Mouse (Mus musculus): ENCODE data around the gene Praf2. TPM values are rescaled to one million over a fixed set of nuclear protein-coding genes. Genes with fewer than 3 reads are reported as not detected.
"Not testable (repeated sequence)": the region's sequence is repeated elsewhere in the genome, so short reads cannot be mapped to it uniquely, and the experiment has no call there.

Praf2 gene
- polyA plus RNA-seq, 1 experiment from 2014 or later, result 132 TPM

DNA sequence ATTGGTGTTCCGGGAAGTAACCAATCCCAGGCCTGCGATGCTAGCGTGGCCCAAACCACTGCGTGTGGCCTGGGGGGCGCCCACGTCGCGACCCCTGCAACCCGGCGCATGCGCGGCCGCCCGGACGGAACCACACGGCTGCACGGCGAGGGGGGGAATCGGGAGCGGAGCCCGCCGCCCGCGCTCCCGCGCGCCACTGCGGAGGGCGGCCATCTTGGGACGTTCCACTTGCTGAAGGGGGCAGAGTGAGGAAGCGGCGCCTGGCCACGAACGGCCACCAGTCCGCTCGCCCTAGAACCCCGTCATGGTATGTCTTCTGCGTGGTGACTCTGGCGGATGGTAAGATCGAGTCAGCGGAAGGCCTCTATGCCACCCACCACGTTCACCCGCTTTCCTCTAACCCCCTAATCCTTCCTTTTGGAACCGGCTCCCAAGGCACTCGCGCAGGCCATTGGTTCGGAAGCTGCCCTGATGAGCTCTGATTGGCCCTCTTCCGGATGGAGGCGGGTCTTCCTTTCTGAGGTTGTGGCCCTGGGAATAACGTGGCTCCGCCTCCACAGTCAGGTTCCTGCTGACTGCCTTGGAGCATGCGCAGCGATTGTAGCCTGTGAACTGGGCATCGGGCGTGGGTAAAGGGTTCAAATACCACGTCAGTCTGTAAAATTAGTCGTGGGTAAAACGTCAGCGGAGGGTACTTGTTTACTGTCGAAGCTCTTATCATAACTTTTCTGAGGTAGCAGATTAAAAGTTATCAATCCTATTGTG, 13.9 kb upstream of the Praf2 start, which contains the start of gene Wdr45:
TSS of gene Wdr45 (plus strand) at position 199 of the 765 bp plus-strand sequence.
- Histone ChIP-seq H3K4me2 (peak within 1 kb of the TSS; percentile 54), H3K4me3 (replicated peaks) (peak within 1 kb of the TSS; percentile 34), H3K27ac (replicated peaks) (0 out of 2 replicates have a peak within 1 kb of the TSS, but pooled peaks have one; percentile 54)
- WGBS, result 16% methylated on average over 42 of the region's 60 CpGs
- not testable (repeated sequence) for H3K9me3 ChIP-seq (replicated peaks); H3K4me1 ChIP-seq; H3K27me3 ChIP-seq (replicated peaks); H3K9ac ChIP-seq (replicated peaks); H3K36me3 ChIP-seq
- ATAC-seq (ENCODE audit: low FRiP score), result peak; percentile 98

DNA sequence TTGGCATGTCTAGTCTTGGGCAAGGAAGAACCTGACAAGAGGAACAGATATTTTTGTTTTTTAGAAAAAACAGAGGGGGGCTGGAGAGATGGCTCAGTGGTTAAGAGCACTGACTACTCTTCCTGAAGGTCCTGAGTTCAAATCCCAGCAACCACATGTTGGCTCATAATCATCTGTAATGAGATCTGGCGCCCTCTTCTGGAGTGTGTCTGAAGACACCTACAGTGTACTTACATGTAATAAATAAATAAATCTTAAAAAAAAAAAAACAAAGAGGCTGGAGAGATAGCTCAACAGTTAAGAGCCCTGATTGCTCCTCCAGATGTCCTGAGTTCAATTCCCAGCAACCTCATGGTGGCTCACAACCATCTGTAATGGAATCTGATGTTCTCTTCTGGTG, 12.2 kb upstream of the Praf2 start:
- H3K9ac ChIP-seq (replicated peaks); ATAC-seq (ENCODE audit: low FRiP score); H3K4me1 ChIP-seq; H3K4me3 ChIP-seq (replicated peaks); H3K4me2 ChIP-seq; H3K27me3 ChIP-seq (replicated peaks); H3K27ac ChIP-seq (replicated peaks); H3K9me3 ChIP-seq (replicated peaks); H3K36me3 ChIP-seq: not testable (repeated sequence)
- WGBS, result 50% methylated on average over 1 of the region's 1 CpGs

- ATAC-seq (ENCODE audit: low FRiP score), result peak; percentile 91
- Histone ChIP-seq H3K9ac (replicated peaks) (peak within 1 kb of the TSS; percentile 54), H3K27me3 (replicated peaks) (no peaks in the 10 kb centered on the region), H3K4me2 (peak within 1 kb of the TSS; percentile 66), H3K4me1 (peaks cover 6% of the 10 kb centered on the region), H3K9me3 (replicated peaks) (no peaks in the 10 kb centered on the region), H3K36me3 (0 out of 2 replicates have a peak, but pooled peaks cover 4% of the 10 kb centered on the region), H3K27ac (replicated peaks) (peak within 1 kb of the TSS; percentile 93), H3K4me3 (replicated peaks) (peak within 1 kb of the TSS; percentile 55)
- 31% methylated on average over 22 of the region's 22 CpGs for WGBS
These were observed 6.5 kb upstream of the Praf2 start, which contains the start of gene Gm45208 for GRCm38 (mm10) chrX:7721514-7722281. Gene Gm45208 (plus strand): TSS chrX:7722245.

DNA sequence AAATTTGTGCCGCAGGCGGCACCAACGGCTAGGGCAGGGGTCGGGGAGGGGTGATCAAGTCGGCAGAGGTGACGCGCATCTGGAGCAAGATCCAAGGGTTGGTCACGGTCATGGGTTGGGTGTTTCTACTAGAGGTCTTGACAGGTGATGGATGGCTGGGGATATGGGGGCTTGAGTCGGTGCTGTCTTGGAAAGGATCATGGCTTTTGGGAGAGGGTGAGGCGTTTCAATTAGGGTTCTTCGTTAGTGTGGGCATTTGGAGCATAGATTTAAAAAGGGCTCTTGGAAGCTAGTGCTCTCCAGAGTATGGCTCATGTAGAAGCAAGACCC, 6.0 kb upstream of the Praf2 start:
- 30% methylated on average over 11 of the region's 11 CpGs for WGBS
- Histone ChIP-seq H3K4me1 (peaks cover 6% of the 10 kb centered on the region), H3K9me3 (replicated peaks) (no peaks in the 10 kb centered on the region), H3K9ac (replicated peaks) (peak overlapping the region; percentile 54), H3K36me3 (peaks cover 4% of the 10 kb centered on the region; the same call in 1 of the 2 replicates), H3K4me3 (replicated peaks) (peak overlapping the region; percentile 55), H3K27me3 (replicated peaks) (no peaks in the 10 kb centered on the region), H3K27ac (replicated peaks) (peak overlapping the region; percentile 93), H3K4me2 (peak overlapping the region; percentile 66)
- peak; percentile 36 for ATAC-seq (ENCODE audit: low FRiP score)

DNA sequence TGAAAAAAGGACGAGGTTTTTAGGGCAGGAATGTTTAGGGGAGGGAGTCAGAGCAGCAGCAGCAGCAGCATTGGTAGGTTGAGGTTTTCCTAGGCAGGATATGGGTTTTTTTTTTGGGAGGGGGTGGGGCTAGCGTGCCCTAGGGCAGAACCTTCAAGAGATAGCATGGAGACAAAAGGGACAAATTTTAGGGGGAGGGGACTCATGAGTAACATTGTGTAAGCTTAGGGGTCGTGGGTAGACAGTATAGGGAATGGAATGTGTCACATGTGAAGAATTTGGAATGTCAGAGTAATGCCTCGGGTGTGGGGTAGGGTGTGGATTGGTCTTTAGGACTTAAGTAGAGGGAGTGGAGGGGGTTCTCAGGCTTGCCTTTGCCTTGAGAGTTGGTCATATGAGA, 5.5 kb upstream of the Praf2 start:
- H3K27ac ChIP-seq (replicated peaks), result no peak overlapping the region
- no peaks in the 10 kb centered on the region for H3K9me3 ChIP-seq (replicated peaks)
- H3K4me2 ChIP-seq, result peak overlapping the region; percentile 66
- WGBS, result 24% methylated on average over 4 of the region's 4 CpGs
- peaks cover 4% of the 10 kb centered on the region; the same call in 1 of the 2 replicates for H3K36me3 ChIP-seq
- H3K9ac ChIP-seq (replicated peaks), result peak overlapping the region; percentile 54
- H3K4me3 ChIP-seq (replicated peaks), result peak overlapping the region; percentile 55
- H3K27me3 ChIP-seq (replicated peaks), result no peaks in the 10 kb centered on the region
- peaks cover 7% of the 10 kb centered on the region for H3K4me1 ChIP-seq
- no peak for ATAC-seq (ENCODE audit: low FRiP score)

DNA sequence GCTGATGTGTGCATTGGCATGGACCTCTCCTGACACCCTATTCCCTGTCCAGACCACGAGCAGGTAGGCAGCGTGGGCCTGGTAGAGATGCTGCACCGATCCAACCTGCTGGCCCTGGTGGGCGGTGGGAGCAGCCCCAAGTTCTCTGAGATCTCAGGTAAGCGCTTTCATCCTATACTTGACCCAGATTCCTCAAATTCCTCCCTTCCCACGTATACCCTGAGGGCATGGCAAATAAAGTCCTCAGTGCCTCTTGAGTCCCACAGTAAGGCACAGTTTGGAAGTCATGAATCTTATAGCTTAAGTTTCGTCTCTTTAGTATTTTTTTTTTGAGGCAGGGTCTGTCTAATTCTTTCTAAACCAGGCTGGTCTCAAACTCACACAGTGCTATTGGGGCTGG, 4.1 kb upstream of the Praf2 start:
- no peak overlapping the region for H3K4me2 ChIP-seq
- no peaks in the 10 kb centered on the region for H3K27me3 ChIP-seq (replicated peaks)
- H3K9me3 ChIP-seq (replicated peaks), result no peaks in the 10 kb centered on the region
- H3K4me1 ChIP-seq, result peaks cover 12% of the 10 kb centered on the region
- H3K27ac ChIP-seq (replicated peaks), result no peak overlapping the region
- no peak for ATAC-seq (ENCODE audit: low FRiP score)
- H3K36me3 ChIP-seq, result peaks cover 4% of the 10 kb centered on the region; the same call in 1 of the 2 replicates
- 90% methylated on average over 7 of the region's 7 CpGs for WGBS
- H3K9ac ChIP-seq (replicated peaks), result no peak overlapping the region
- H3K4me3 ChIP-seq (replicated peaks), result no peak overlapping the region

- H3K4me1 ChIP-seq, result peaks cover 18% of the 10 kb centered on the region
- peaks cover 4% of the 10 kb centered on the region; the same call in 1 of the 2 replicates for H3K36me3 ChIP-seq
- H3K9me3 ChIP-seq (replicated peaks), result no peaks in the 10 kb centered on the region
- H3K4me2 ChIP-seq, result no peak overlapping the region
- no peak overlapping the region for H3K27ac ChIP-seq (replicated peaks)
- no peak for ATAC-seq (ENCODE audit: low FRiP score)
- 90% methylated on average over 12 of the region's 12 CpGs for WGBS
- H3K27me3 ChIP-seq (replicated peaks), result no peaks in the 10 kb centered on the region
- H3K9ac ChIP-seq (replicated peaks), result no peak overlapping the region
- H3K4me3 ChIP-seq (replicated peaks), result no peak overlapping the region
These were observed 2.4 kb upstream of the Praf2 start for GRCm38 (mm10) chrX:7725841-7726240.

DNA sequence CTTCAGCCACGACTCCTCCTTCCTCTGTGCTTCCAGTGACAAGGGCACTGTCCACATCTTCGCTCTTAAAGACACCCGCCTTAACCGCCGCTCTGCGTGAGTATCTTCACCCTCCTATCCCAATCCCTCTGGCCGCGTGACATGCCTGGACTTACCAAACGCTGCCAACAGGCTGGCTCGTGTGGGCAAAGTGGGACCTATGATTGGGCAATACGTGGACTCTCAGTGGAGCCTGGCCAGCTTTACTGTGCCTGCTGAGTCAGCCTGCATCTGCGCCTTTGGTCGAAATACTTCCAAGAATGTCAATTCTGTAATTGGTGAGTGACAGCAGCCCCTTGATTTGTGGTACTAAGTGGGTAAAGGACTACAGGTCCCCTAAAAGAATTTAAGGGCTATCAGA, 1.1 kb upstream of the Praf2 start:
- Histone ChIP-seq H3K4me2 (no peak overlapping the region), H3K4me3 (replicated peaks) (no peak overlapping the region)

DNA sequence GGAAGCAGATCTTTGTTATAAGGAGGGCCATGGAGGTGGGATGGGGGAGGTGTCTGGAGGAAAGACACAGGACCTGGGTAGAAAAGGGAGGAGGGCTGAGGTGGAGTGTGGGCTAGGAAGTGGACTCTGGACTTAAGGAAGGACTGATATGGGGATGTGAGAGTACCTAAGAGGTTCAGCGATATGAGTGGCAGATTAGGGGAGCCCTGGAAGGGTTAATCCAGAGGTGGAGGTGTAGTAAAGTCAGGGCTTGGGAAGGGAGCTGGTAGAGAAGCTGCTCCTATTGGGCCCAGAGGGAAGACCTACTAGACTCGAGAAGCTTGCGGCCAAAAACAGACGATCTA, 655 bp downstream of the Praf2 start:
- Histone ChIP-seq H3K27ac (replicated peaks) (peak overlapping the region; percentile 79), H3K27me3 (replicated peaks) (no peaks in the 10 kb centered on the region), H3K9ac (replicated peaks) (peak overlapping the region; percentile 57), H3K4me2 (peak overlapping the region; percentile 60), H3K9me3 (replicated peaks) (no peaks in the 10 kb centered on the region), H3K36me3 (peaks cover 4% of the 10 kb centered on the region; the same call in 1 of the 2 replicates), H3K4me3 (replicated peaks) (peak overlapping the region; percentile 49), H3K4me1 (peaks cover 12% of the 10 kb centered on the region)
- peak; percentile 26; the same call in 1 of the 2 replicates for ATAC-seq (ENCODE audit: low FRiP score)
- 42% methylated on average over 4 of the region's 4 CpGs for WGBS

More for the DNA sequence above, 1.1 kb upstream of the Praf2 start:
- WGBS, result 91% methylated on average over 13 of the region's 13 CpGs
- H3K9me3 ChIP-seq (replicated peaks), result no peaks in the 10 kb centered on the region
- H3K27ac ChIP-seq (replicated peaks), result no peak overlapping the region
- H3K4me1 ChIP-seq, result peaks cover 18% of the 10 kb centered on the region
- H3K9ac ChIP-seq (replicated peaks), result no peak overlapping the region
- ATAC-seq (ENCODE audit: low FRiP score), result no peak
- H3K36me3 ChIP-seq, result peaks cover 4% of the 10 kb centered on the region; the same call in 1 of the 2 replicates
- H3K27me3 ChIP-seq (replicated peaks), result no peaks in the 10 kb centered on the region

DNA sequence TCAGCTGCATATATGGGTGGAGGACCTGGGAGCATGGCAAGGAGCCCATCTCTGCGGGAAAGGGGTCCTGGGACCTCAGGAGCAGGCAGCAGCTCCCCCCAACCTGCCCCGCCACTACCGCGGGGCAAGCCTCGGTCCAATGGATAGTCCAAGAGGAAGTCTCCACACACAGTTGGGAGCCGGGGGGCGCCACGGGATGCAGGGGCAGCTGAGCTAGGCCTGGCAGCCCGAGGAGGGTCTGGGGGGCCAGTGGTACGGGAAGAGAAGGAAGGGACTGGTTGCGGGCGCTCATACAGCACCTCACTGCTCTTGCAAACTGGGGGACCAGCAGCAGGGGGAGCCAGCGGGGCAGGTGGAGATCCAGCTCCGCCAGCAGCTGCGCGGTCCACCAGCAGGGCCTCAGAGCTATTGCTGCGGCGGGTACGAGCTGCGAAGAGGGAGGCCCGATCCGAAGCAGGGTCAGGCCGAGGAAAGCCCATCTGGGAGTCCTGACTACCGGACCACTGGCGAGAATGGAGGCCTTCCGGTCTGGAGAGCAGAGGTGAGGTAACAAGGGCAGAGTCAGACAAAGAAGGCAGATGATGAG, 5.4 kb downstream of the Praf2 start:
- H3K27me3 ChIP-seq (replicated peaks), result no peaks in the 10 kb centered on the region
- H3K9me3 ChIP-seq (replicated peaks), result no peaks in the 10 kb centered on the region
- peaks cover 8% of the 10 kb centered on the region; the same call in 1 of the 2 replicates for H3K36me3 ChIP-seq
- H3K9ac ChIP-seq (replicated peaks), result no peak overlapping the region
- H3K4me3 ChIP-seq (replicated peaks), result no peak overlapping the region
- WGBS, result 33% methylated on average over 26 of the region's 26 CpGs
- ATAC-seq (ENCODE audit: low FRiP score), result no peak
- peaks cover 8% of the 10 kb centered on the region for H3K4me1 ChIP-seq
- no peak overlapping the region for H3K27ac ChIP-seq (replicated peaks)
- H3K4me2 ChIP-seq, result no peak overlapping the region

DNA sequence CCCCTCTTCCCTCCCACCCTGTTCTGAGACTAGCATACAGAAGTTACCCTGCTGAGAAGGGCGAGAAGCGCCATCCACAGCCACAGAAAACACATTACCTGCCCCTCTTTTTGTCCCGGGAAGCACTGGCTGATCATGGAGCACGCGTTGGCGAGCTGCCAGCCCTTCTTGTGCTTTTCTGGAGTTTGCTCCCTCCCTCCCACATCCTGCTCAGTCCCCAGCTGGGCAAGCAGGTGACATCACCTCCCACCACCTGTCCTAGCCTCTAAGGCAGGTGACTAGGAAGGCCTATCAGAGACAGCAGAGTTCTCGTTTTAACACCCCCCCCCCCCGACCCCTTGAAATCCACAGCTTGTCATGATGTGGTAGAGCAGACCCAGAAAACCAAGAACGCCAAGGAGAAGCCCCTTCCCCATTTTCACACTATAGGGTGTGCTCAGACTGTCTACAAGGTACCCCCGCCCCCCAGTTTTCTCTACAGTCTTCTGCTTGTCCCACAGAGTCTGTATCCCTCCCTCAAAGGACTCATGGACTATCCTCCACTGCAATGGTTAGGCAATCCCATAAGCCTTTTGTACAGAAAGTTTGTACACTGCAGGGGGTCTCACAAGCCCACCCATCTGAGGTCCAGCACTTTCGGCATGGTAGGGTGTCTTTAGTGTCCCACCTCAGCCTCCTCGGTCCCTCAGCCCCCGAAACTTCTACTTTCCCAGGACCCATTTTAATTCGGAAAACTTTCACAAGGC, 11.3 kb downstream of the Praf2 start:
- Histone ChIP-seq H3K27ac (replicated peaks) (no peak overlapping the region), H3K4me2 (no peak overlapping the region), H3K9ac (replicated peaks) (no peak overlapping the region), H3K4me1 (no peaks in the 10 kb centered on the region), H3K9me3 (replicated peaks) (no peaks in the 10 kb centered on the region), H3K27me3 (replicated peaks) (no peaks in the 10 kb centered on the region), H3K4me3 (replicated peaks) (no peak overlapping the region), H3K36me3 (0 out of 2 replicates have a peak, but pooled peaks cover 8% of the 10 kb centered on the region)
- ATAC-seq (ENCODE audit: low FRiP score), result no peak
- WGBS, result 71% methylated on average over 14 of the region's 14 CpGs
